Mouse (Mus musculus) liver, postnatal 0 days (tissue): Measurements from ENCODE around the gene Pagr1b.
A peak's percentile ranks its signal among the peaks of the same experiment; 100 is the strongest.

Source experiments
- CTCF ChIP-seq: sonication (generic); IDR thresholded peaks from 2 replicates; pipeline ENCODE4 v1.5.1; 2016; ENCODE audit warnings: antibody characterized with exemption, low read depth
- EP300 ChIP-seq: IDR thresholded peaks from 2 replicates; pipeline ENCODE4 v1.6.1; 2016; ENCODE audit warnings: antibody characterized with exemption, low read depth, mild to moderate bottlenecking

GRCm38 (mm10) chr7:126963548-126964286 is 52.6 kb downstream of the Pagr1b start:
- TF ChIP-seq CTCF = peak; percentile 75
- no peak for TF ChIP-seq EP300
